Mouse (Mus musculus) myocyte (in vitro differentiated cells): ENCODE measurements around the gene Nfu1. TPM values are rescaled to one million over a fixed set of nuclear protein-coding genes. Genes with fewer than 3 reads are reported as not detected.

Source experiments
- H3K27me3 ChIP-seq: one replicate; pipeline ENCODE4 v1.6.1; 2011; ENCODE audit not compliant: control insufficient read depth, insufficient read depth, insufficient read length
- H3K36me3 ChIP-seq: one replicate; pipeline ENCODE4 v1.6.1; 2011; ENCODE audit not compliant: control insufficient read depth, insufficient read depth
- H3K4me2 ChIP-seq: one replicate; pipeline ENCODE4 v1.6.1; 2011; ENCODE audit warnings: low read depth, control low read depth
- H3K4me3 ChIP-seq: one replicate; pipeline ENCODE4 v1.5.1; 2011; ENCODE audit warnings: mild to moderate bottlenecking, control low read depth, moderate library complexity
- H3K79me2 ChIP-seq: one replicate; pipeline ENCODE4 v1.6.1; 2011; ENCODE audit not compliant: control insufficient read depth, insufficient read depth
- H3ac ChIP-seq: one replicate; pipeline ENCODE4 v1.6.1; 2011; ENCODE audit not compliant: control insufficient read depth, insufficient read length
- CEBPB ChIP-seq: IDR thresholded peaks from 2 replicates; pipeline ENCODE4 v1.6.1; 2011; ENCODE audit warnings: mild to moderate bottlenecking, moderate library complexity; ENCODE audit not compliant: poor library complexity, insufficient read depth, severe bottlenecking
- E2F4 ChIP-seq: IDR thresholded peaks from one replicate; pipeline ENCODE4 v1.6.1; 2011; ENCODE audit warnings: mild to moderate bottlenecking, control low read depth, moderate library complexity; ENCODE audit not compliant: insufficient read depth
- MAX ChIP-seq: IDR thresholded peaks from one replicate; pipeline ENCODE4 v1.6.1; 2011; ENCODE audit warnings: low read depth, mild to moderate bottlenecking, control low read depth
- MYOD1 ChIP-seq, 3 experiments: IDR thresholded peaks; one replicate each; pipeline ENCODE4 v1.6.1; 2011; ENCODE audit warnings: control low read depth in 2 of 3, low read depth in 2 of 3, mild to moderate bottlenecking in 2 of 3, moderate library complexity in 1 of 3; ENCODE audit not compliant: insufficient read length in 2 of 3, control insufficient read depth in 1 of 3
- MYOG ChIP-seq, 3 experiments: IDR thresholded peaks; one replicate each; pipeline ENCODE4 v1.6.1; 2011; ENCODE audit warnings: control low read depth in 2 of 3, low read depth in 2 of 3, mild to moderate bottlenecking in 2 of 3; ENCODE audit not compliant: insufficient read length in 2 of 3, control insufficient read depth in 1 of 3, insufficient read depth in 1 of 3
- POLR2A ChIP-seq: IDR thresholded peaks from one replicate; pipeline ENCODE4 v1.6.1; 2011; ENCODE audit warnings: low read depth, mild to moderate bottlenecking, control low read depth, moderate library complexity; ENCODE audit not compliant: insufficient read length
- POLR2AphosphoS2 ChIP-seq: IDR thresholded peaks from one replicate; pipeline ENCODE4 v1.6.1; 2011; ENCODE audit warnings: low read depth, control low read depth; ENCODE audit not compliant: insufficient read length
- REST ChIP-seq: IDR thresholded peaks from one replicate; pipeline ENCODE4 v1.6.1; 2011; ENCODE audit warnings: mild to moderate bottlenecking, control low read depth, moderate library complexity; ENCODE audit not compliant: insufficient read depth, insufficient read length
- SRF ChIP-seq: IDR thresholded peaks from one replicate; pipeline ENCODE4 v1.6.1; 2011; ENCODE audit warnings: low read depth; ENCODE audit not compliant: control insufficient read depth, insufficient read length
- TCF12 ChIP-seq: IDR thresholded peaks from one replicate; pipeline ENCODE4 v1.6.1; 2011; ENCODE audit warnings: mild to moderate bottlenecking, control low read depth; ENCODE audit not compliant: poor library complexity, insufficient read depth, severe bottlenecking
- TCF3 ChIP-seq: IDR thresholded peaks from one replicate; pipeline ENCODE4 v1.6.1; 2011; ENCODE audit warnings: low read depth, control low read depth; ENCODE audit not compliant: insufficient read length
- USF1 ChIP-seq: IDR thresholded peaks from one replicate; pipeline ENCODE4 v1.6.1; 2011; ENCODE audit warnings: low read depth, mild to moderate bottlenecking, control low read depth, moderate library complexity
- polyA plus RNA-seq: library from polyadenylated mRNA; unstranded; fragments of >200 nt; fragmentation: generic; extraction: Trizol; gene quantifications from one replicate; pipeline ENCODE4 v1.2.1, GENCODE M21; 2012; ENCODE audit warnings: missing spikeins

Nfu1 gene
- polyA plus RNA-seq, 1 experiment: 240 TPM

DNA sequence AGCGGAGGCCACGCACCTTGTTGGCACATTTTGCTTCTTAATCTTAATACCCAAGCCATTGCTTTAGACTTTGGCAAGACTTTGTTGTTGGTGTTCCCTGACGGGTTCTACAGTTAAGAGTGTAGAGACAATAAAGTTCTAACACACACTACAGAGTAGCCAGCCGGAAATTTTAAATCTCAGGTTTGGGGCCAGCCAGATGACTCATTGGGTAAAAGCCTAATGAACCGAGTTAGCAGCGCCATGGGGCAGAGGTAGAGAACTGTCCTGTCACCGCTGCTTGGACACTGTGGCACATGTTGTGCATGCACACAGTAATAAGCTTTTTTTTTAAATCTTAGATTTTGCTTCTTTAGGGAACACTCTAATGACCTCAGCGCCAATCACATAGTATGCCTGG is 16.7 kb upstream of the Nfu1 start:
- no peak overlapping the region for H3K4me2 ChIP-seq
- peaks cover 10% of the 10 kb centered on the region for H3K36me3 ChIP-seq
- H3K27me3 ChIP-seq: no peaks in the 10 kb centered on the region
- no peak overlapping the region for H3ac ChIP-seq
- no peak overlapping the region for H3K4me3 ChIP-seq
- H3K79me2 ChIP-seq: no peaks in the 10 kb centered on the region
- TF ChIP-seq MYOD1 (IDR thresholded peaks at IDR 0.05; ENCODE audit: control insufficient read depth in 1 of 3, insufficient read length in 2 of 3, low read depth in 2 of 3): no peak
- TF ChIP-seq TCF12: no peak
- TF ChIP-seq POLR2AphosphoS2: no peak
- TF ChIP-seq TCF3: no peak
- TF ChIP-seq REST: no peak
- no peak for TF ChIP-seq MYOG (IDR thresholded peaks at IDR 0.05; ENCODE audit: control insufficient read depth in 1 of 3, insufficient read depth in 1 of 3, insufficient read length in 2 of 3, low read depth in 2 of 3)
- TF ChIP-seq SRF: no peak
- TF ChIP-seq CEBPB: no peak
- TF ChIP-seq MAX: no peak
- no peak for TF ChIP-seq E2F4
- no peak for TF ChIP-seq USF1
- TF ChIP-seq POLR2A: no peak

DNA sequence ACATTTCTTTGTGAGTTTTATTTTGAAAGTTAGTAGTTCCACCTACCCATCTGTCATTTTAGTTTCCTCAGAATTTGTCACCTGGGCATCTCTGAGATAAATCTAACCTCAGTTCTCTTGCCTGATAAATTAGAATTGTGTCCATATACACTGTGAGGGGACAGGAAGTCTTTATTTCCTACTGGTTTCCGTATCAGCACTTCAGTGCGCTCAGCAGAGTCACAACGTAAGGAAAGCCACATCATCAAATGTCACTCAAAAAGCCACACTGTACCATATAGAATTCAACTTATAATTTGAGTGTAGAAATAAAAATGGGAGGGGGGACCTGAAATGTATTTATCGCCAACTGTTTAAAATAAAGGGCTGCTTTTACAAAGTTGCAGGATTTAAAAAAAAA is 14.8 kb upstream of the Nfu1 start:
- TF ChIP-seq CEBPB: no peak
- no peak for TF ChIP-seq USF1
- TF ChIP-seq SRF: no peak
- no peak for TF ChIP-seq POLR2A
- no peak for TF ChIP-seq MAX
- no peak for TF ChIP-seq TCF12
- no peak for TF ChIP-seq MYOD1 (IDR thresholded peaks at IDR 0.05; ENCODE audit: control insufficient read depth in 1 of 3, insufficient read length in 2 of 3, low read depth in 2 of 3)
- no peak for TF ChIP-seq REST
- TF ChIP-seq MYOG (IDR thresholded peaks at IDR 0.05; ENCODE audit: control insufficient read depth in 1 of 3, insufficient read depth in 1 of 3, insufficient read length in 2 of 3, low read depth in 2 of 3): no peak
- TF ChIP-seq E2F4: no peak
- TF ChIP-seq POLR2AphosphoS2: no peak
- TF ChIP-seq TCF3: no peak
- Histone ChIP-seq H3K4me3 (no peak overlapping the region), H3ac (no peak overlapping the region), H3K36me3 (peaks cover 16% of the 10 kb centered on the region), H3K79me2 (no peaks in the 10 kb centered on the region), H3K4me2 (no peak overlapping the region), H3K27me3 (no peaks in the 10 kb centered on the region)

- no peak overlapping the region for H3K4me3 ChIP-seq
- TF ChIP-seq CEBPB: no peak
- no peak for TF ChIP-seq USF1
- TF ChIP-seq POLR2AphosphoS2: no peak
- no peak for TF ChIP-seq SRF
- TF ChIP-seq MYOD1 (IDR thresholded peaks at IDR 0.05; ENCODE audit: control insufficient read depth in 1 of 3, insufficient read length in 2 of 3, low read depth in 2 of 3): no peak
- no peak for TF ChIP-seq REST
- no peak for TF ChIP-seq TCF3
- no peak overlapping the region for H3ac ChIP-seq
- H3K4me2 ChIP-seq: no peak overlapping the region
- peaks cover 16% of the 10 kb centered on the region for H3K36me3 ChIP-seq
- H3K79me2 ChIP-seq: no peaks in the 10 kb centered on the region
- H3K27me3 ChIP-seq: no peaks in the 10 kb centered on the region
These were observed 12.3 kb upstream of the Nfu1 start for GRCm38 (mm10) chr6:86996629-86997307.

DNA sequence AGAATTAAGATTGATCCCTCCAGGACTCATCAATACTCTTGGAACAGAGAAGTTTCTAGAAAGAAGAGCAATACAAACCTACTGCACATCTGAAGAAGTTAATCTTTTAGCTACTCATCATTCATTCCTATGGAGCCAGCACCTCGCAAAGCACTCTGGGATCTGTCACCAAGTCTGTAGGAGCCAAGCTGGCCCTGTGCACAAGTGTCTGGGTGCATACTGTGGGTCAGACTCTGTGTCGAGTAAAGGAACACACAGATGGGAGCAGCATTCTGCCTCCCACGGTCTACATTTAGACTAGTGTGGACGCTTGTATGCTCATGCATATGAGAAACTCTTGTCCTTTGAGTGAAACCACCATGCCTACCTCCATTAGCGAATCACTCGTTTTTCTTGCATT is 11.7 kb upstream of the Nfu1 start:
- no peak overlapping the region for H3K4me2 ChIP-seq
- TF ChIP-seq POLR2AphosphoS2 (no peak), E2F4 (no peak), POLR2A (no peak), MYOG (IDR thresholded peaks at IDR 0.05; ENCODE audit: control insufficient read depth in 1 of 3, insufficient read depth in 1 of 3, insufficient read length in 2 of 3, low read depth in 2 of 3) (no peak), TCF12 (no peak), SRF (no peak), USF1 (no peak), TCF3 (no peak), REST (no peak), CEBPB (no peak)
- peaks cover 16% of the 10 kb centered on the region for H3K36me3 ChIP-seq
- no peak overlapping the region for H3K4me3 ChIP-seq
- no peaks in the 10 kb centered on the region for H3K27me3 ChIP-seq
- H3ac ChIP-seq: no peak overlapping the region
- H3K79me2 ChIP-seq: no peaks in the 10 kb centered on the region

DNA sequence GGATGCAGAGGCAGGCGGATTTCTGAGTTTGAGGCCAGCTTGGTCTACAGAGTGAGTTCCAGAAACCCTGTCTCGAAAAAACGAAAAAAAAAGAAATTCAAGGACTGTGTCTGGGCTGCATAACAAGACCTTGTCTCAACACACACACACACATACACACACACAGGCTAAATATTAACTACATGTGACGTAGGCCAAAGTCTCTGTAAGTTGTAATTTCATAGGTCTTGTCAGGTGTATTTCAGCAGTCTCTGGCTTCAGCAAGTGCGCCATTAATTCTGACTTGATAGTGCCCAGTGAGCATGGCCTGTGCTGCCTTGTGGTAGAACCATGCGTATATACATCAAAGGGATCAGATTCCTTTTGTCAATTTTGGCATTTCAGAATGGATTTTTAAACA is 7.0 kb upstream of the Nfu1 start:
- TF ChIP-seq MYOD1 (IDR thresholded peaks at IDR 0.05; ENCODE audit: control insufficient read depth in 1 of 3, insufficient read length in 2 of 3, low read depth in 2 of 3) (no peak), E2F4 (no peak)
- H3K79me2 ChIP-seq: no peaks in the 10 kb centered on the region

More for the DNA sequence above, 7.0 kb upstream of the Nfu1 start:
- Histone ChIP-seq H3K36me3 (peaks cover 15% of the 10 kb centered on the region), H3ac (no peak overlapping the region), H3K4me3 (no peak overlapping the region), H3K27me3 (no peaks in the 10 kb centered on the region), H3K4me2 (peak overlapping the region; percentile 66)
